Mouse (Mus musculus) spleen, adult 2 months (tissue): Measurements from ENCODE around the gene Gas7.

ENCODE experiments used
- CTCF ChIP-seq: fragments of 200-500 bp; IDR thresholded peaks from 2 replicates; pipeline ENCODE4 v1.5.1; 2011; ENCODE audit warnings: mild to moderate bottlenecking, inconsistent platforms; ENCODE audit not compliant: insufficient read depth, insufficient read length, insufficient replicate concordance; ENCODE audit errors: extremely low read depth
- POLR2A ChIP-seq: fragments of 200-500 bp; IDR thresholded peaks from 2 replicates; pipeline ENCODE4 v1.6.1; 2011; ENCODE audit warnings: low read depth, low read length, inconsistent platforms

DNA sequence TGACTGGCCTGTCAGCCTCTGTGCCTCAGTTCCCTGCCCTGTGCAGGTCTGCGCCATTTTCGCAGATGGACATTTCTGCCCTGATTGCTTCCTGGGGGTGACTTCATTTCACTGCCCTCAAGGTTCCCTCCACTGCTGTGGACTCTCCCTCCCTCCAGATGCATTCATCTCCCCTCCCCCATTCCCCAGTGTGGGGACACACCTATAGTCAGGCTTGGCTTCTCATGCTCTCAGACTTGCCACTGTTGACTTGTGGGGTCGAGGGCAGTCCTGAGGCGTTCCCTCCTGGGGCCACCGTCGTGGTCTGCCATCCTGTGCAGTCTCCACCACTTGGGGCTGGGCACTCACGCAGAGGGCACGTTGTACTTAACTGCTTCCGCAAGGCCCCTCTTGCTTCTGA is 201.6 kb downstream of the Gas7 start:
- TF ChIP-seq CTCF, result no peak
- TF ChIP-seq POLR2A, result no peak
